Mouse (Mus musculus): ENCODE measurements around the gene Zfp668.
"Not testable (repeated sequence)": the region's sequence is repeated elsewhere in the genome, so short reads cannot be mapped to it uniquely, and the experiment has no call there.

DNA sequence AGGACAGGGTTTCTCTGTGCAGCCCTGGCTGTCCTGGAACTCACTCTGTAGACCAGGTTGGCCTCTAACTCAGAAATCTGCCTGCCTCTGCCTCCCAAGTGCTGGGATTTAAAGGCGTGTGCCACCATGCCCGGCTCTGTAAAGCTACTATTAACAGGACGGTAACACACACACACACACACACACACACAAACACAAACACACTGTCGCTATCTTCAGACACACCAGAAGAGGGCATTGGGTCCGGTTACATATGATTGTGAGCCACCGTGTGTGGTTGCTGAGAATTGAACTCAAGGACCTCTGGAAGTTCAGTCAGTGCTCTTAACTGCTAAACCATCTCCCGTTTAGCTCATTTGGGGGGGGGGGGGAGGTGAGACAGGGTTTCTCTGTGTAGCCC is 19.3 kb upstream of the Zfp668 start:
- TF ChIP-seq CTCF (IDR thresholded peaks at IDR 0.05; ENCODE audit: low read depth); EP300 (optimal IDR thresholded peaks at IDR 0.05): not testable (repeated sequence)

All from stomach, postnatal 0 days (tissue).